Mouse (Mus musculus): ENCODE measurements at regions not wholly inside any gene's neighbourhood (a gene's known extent, or its start where the extent isn't known, plus 50 kb on each side); places are given as distances from the start of the nearest gene placed in this dataset.

DNA sequence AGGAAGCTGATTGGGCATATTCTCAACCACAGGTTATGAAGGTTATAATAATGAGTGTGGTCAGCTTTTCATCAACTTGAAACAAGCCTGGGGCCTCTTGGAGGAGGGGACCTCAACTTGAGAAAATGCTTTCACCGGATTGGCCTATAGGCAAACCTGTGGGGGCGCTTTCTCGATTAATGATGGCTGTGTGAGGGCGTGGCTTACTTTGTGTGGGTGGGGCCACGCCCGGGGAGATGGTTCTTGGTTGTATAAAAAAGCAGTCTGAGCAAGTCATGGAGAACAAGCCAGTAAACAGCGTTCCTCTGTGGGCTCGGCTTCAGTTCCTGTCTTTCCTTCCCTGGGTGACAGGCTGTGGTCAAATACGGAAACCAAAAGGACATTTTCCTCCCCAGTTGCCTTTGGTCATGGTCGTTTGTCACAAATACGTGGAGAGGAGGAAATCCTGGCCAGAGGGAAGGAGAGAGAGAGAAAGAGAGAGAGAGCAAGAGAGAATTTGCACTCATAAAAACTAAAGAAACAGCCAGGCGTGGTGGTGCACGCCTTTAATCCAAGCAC lies 163.1 kb downstream of the Ifng start:
- DNase-seq (ENCODE audit: low spot score): no peak

DNA sequence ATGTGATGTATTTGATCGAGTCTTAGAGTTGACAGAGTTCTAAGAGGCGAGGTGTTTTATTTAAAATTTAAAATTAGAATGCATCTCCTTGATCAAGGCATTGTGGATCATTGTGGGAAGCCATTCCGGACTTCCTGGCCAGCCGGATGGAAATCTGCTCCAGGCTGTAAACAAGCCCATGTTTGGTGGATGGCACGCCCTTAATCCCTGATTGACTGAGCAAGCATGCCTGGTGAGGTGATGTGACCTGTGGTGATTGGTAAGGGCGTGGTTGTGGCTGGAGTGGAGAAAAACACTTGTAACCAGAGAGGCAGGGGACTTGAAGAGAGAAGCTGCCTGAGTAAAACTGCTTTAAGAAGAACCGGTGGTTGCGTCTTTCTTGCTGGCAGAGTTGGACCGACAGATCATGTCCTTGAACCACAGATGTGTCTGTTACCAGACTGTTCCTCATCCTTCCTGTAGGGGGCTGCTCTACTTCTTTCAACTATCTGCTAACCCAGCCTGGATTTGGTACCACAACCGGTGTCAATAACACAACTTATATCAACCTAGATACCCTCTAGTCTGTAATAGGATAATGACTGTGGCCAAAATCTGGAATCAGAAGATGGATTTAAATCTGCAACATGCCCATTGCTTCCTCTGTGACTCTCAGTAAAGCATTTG lies 164.4 kb downstream of the Ifng start:
- no peak for ATAC-seq (ENCODE audit: extremely low read depth, insufficient number of reproducible peaks, low FRiP score, poor library complexity, severe bottlenecking)
- no peak for TF ChIP-seq POLR2AphosphoS5 (IDR thresholded peaks at IDR 0.05; ENCODE audit: insufficient replicate concordance, low read depth, low read length)
- no peak for TF ChIP-seq GATA1 (IDR thresholded peaks at IDR 0.05; ENCODE audit: borderline replicate concordance, low read length)
- TF ChIP-seq CTCF (IDR thresholded peaks at IDR 0.05; ENCODE audit: low read depth, low read length): no peak
- no peak for TF ChIP-seq TAL1 (conservative IDR thresholded peaks at IDR 0.05; ENCODE audit: low read depth, low read length)
- TF ChIP-seq GATA2 (IDR thresholded peaks at IDR 0.05; ENCODE audit: borderline replicate concordance, low read depth, low read length): no peak
- H3K9me3 ChIP-seq (replicated peaks): peaks cover 31% of the 10 kb centered on the region
- H3K27me3 ChIP-seq (ENCODE audit: insufficient read depth, low read length): no peaks in the 10 kb centered on the region
- no peaks in the 10 kb centered on the region for H3K4me1 ChIP-seq (ENCODE audit: insufficient read depth, low read depth, low read length)
- no peak for DNase-seq (ENCODE audit: low spot score)
- H3K4me3 ChIP-seq (ENCODE audit: low read depth, low read length): no peak overlapping the region
- H3K36me3 ChIP-seq (replicated peaks): no peaks in the 10 kb centered on the region

More for the DNA sequence above, 163.1 kb downstream of the Ifng start:
- no peak for ATAC-seq (ENCODE audit: extremely low read depth, insufficient number of reproducible peaks, low FRiP score, poor library complexity, severe bottlenecking)
- Histone ChIP-seq H3K27me3 (ENCODE audit: insufficient read depth, low read length) (no peaks in the 10 kb centered on the region), H3K9me3 (replicated peaks) (peaks cover 34% of the 10 kb centered on the region), H3K36me3 (replicated peaks) (no peaks in the 10 kb centered on the region), H3K4me3 (ENCODE audit: low read depth, low read length) (no peak overlapping the region), H3K4me1 (ENCODE audit: insufficient read depth, low read depth, low read length) (no peaks in the 10 kb centered on the region)
- TF ChIP-seq GATA1 (IDR thresholded peaks at IDR 0.05; ENCODE audit: borderline replicate concordance, low read length) (no peak), POLR2AphosphoS5 (IDR thresholded peaks at IDR 0.05; ENCODE audit: insufficient replicate concordance, low read depth, low read length) (no peak), CTCF (IDR thresholded peaks at IDR 0.05; ENCODE audit: low read depth, low read length) (no peak), TAL1 (conservative IDR thresholded peaks at IDR 0.05; ENCODE audit: low read depth, low read length) (no peak), GATA2 (IDR thresholded peaks at IDR 0.05; ENCODE audit: borderline replicate concordance, low read depth, low read length) (no peak)

DNA sequence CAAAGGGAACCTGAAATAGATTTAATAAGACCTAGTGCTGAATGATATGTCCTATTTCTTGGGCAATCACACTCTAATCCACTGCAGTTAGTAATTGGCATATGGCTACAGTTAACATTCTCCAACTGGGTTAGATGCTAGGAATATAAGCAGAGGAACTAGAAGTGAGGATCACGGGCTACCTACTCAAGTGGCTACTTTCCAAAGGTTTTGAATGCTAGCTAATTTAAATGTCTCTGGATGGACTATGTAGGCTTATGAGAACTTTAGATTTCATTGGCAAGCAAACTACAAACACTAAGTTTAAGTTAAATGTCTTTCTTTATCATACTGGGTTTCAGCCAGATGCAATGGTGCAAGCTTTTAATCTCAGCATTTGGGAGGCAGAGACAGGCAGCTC lies 166.6 kb downstream of the Ifng start:
- H3K4me1 ChIP-seq (ENCODE audit: insufficient read depth, low read depth, low read length): no peaks in the 10 kb centered on the region
- no peaks in the 10 kb centered on the region for H3K27me3 ChIP-seq (ENCODE audit: insufficient read depth, low read length)
- ATAC-seq (ENCODE audit: extremely low read depth, insufficient number of reproducible peaks, low FRiP score, poor library complexity, severe bottlenecking) (no peak), DNase-seq (ENCODE audit: low spot score) (no peak)
- H3K4me3 ChIP-seq (ENCODE audit: low read depth, low read length): no peak overlapping the region
- TF ChIP-seq CTCF (IDR thresholded peaks at IDR 0.05; ENCODE audit: low read depth, low read length) (no peak), TAL1 (conservative IDR thresholded peaks at IDR 0.05; ENCODE audit: low read depth, low read length) (no peak), POLR2AphosphoS5 (IDR thresholded peaks at IDR 0.05; ENCODE audit: insufficient replicate concordance, low read depth, low read length) (no peak), GATA1 (IDR thresholded peaks at IDR 0.05; ENCODE audit: borderline replicate concordance, low read length) (no peak), GATA2 (IDR thresholded peaks at IDR 0.05; ENCODE audit: borderline replicate concordance, low read depth, low read length) (no peak)
- H3K36me3 ChIP-seq (replicated peaks): no peaks in the 10 kb centered on the region
- peaks cover 39% of the 10 kb centered on the region for H3K9me3 ChIP-seq (replicated peaks)

DNA sequence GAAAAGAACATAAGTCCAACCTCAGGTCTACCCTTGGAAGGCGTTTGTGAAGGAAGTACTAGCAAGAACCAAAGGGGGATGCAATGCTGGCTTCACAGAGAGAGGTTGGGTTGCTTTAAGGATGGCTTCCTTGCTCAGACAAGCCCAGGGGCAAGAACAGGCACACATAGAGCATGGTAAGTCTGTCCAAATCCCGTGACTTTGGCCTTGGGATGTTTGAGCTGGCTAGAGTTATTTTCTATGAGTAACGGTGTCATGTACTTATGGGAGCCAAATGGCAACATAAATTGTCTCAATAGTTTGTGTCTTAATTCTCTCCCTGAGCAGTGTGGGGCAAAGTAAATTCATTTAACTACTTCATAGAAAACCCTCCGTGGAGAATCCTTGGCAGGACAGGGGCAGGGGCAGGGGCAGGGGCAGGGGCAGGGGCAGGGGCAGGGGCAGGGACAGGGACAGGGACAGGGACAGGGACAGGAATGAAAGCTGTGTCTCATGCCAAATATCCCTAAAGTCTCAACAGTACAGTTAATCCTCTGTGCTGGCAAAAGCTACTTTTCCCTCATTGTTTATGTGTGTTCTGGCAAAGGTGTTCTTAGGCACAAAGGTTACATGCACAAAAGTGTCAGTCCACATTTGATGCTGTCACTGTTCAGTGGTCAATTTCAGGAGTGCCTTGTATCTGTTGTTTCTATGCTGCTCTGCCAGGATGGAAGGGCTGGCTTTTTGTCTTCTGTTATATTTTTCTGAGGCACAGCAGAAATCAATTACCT lies 167.7 kb downstream of the Ifng start:
- Histone ChIP-seq H3K4me1 (ENCODE audit: insufficient read depth, low read depth, low read length) (no peaks in the 10 kb centered on the region), H3K4me3 (ENCODE audit: low read depth, low read length) (no peak overlapping the region), H3K9me3 (replicated peaks) (peaks cover 46% of the 10 kb centered on the region), H3K27me3 (ENCODE audit: insufficient read depth, low read length) (no peaks in the 10 kb centered on the region), H3K36me3 (replicated peaks) (no peaks in the 10 kb centered on the region)
- ATAC-seq (ENCODE audit: extremely low read depth, insufficient number of reproducible peaks, low FRiP score, poor library complexity, severe bottlenecking) (no peak), DNase-seq (ENCODE audit: low spot score) (no peak)
- TF ChIP-seq GATA1 (IDR thresholded peaks at IDR 0.05; ENCODE audit: borderline replicate concordance, low read length): no peak
- no peak for TF ChIP-seq TAL1 (conservative IDR thresholded peaks at IDR 0.05; ENCODE audit: low read depth, low read length)
- no peak for TF ChIP-seq GATA2 (IDR thresholded peaks at IDR 0.05; ENCODE audit: borderline replicate concordance, low read depth, low read length)
- no peak for TF ChIP-seq CTCF (IDR thresholded peaks at IDR 0.05; ENCODE audit: low read depth, low read length)
- TF ChIP-seq POLR2AphosphoS5 (IDR thresholded peaks at IDR 0.05; ENCODE audit: insufficient replicate concordance, low read depth, low read length): no peak

DNA sequence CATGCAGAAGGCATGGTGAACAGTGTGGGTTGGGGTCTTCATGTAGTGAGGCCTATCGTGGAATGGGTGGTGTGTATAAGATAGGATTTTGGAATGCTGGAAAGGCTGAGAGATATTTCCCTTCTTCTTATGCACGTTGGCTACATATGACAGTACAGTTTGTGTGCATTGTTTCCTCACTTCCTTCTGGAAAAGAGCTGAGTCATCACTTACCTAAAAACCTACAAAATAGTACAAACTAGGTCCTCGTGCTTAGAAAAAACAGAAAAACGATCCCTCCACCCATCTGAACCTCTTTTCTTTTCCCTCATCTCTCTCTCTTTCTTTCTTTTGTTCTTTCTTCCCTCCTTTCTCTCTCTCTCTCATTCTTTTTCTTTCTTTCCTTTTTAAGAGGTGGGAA lies 168.3 kb downstream of the Ifng start:
- Histone ChIP-seq H3K4me3 (ENCODE audit: low read depth, low read length) (no peak overlapping the region), H3K9me3 (replicated peaks) (peaks cover 43% of the 10 kb centered on the region), H3K4me1 (ENCODE audit: insufficient read depth, low read depth, low read length) (no peaks in the 10 kb centered on the region), H3K27me3 (ENCODE audit: insufficient read depth, low read length) (no peaks in the 10 kb centered on the region), H3K36me3 (replicated peaks) (no peaks in the 10 kb centered on the region)
- TF ChIP-seq GATA2 (IDR thresholded peaks at IDR 0.05; ENCODE audit: borderline replicate concordance, low read depth, low read length) (no peak), TAL1 (conservative IDR thresholded peaks at IDR 0.05; ENCODE audit: low read depth, low read length) (no peak), POLR2AphosphoS5 (IDR thresholded peaks at IDR 0.05; ENCODE audit: insufficient replicate concordance, low read depth, low read length) (no peak), GATA1 (IDR thresholded peaks at IDR 0.05; ENCODE audit: borderline replicate concordance, low read length) (no peak), CTCF (IDR thresholded peaks at IDR 0.05; ENCODE audit: low read depth, low read length) (no peak)
- DNase-seq (ENCODE audit: low spot score) (no peak), ATAC-seq (ENCODE audit: extremely low read depth, insufficient number of reproducible peaks, low FRiP score, poor library complexity, severe bottlenecking) (no peak)

DNA sequence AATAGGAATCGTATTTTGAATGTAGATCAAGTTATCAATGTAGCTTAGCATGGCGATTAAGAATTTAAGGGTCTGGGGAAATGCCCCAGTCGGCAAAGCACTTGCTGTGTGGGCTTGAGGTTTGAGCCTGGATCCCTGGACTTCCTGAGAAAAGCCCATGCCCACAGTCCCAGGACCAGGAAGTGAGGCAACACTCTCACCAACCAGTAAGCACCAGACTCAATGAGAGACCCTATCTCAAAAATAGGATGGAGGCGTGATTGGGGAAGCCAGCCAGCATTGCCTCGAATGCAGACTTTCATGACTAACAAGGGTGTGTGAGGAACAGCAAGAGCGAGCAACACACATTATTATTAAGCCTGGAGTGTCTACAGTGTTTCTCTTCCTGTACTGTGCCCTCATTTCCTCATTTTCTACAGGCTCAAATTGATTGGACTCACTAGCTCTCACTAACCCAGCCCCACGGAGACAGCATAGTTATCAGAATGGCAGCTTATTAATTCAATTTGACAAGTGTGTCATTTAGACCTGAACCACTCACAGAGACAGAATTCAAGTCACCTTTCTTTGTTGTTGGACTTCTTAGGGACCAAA lies 170.1 kb downstream of the Ifng start:
- TF ChIP-seq POLR2AphosphoS5 (IDR thresholded peaks at IDR 0.05; ENCODE audit: insufficient replicate concordance, low read depth, low read length) (no peak), TAL1 (conservative IDR thresholded peaks at IDR 0.05; ENCODE audit: low read depth, low read length) (no peak), GATA2 (IDR thresholded peaks at IDR 0.05; ENCODE audit: borderline replicate concordance, low read depth, low read length) (no peak), GATA1 (IDR thresholded peaks at IDR 0.05; ENCODE audit: borderline replicate concordance, low read length) (no peak), CTCF (IDR thresholded peaks at IDR 0.05; ENCODE audit: low read depth, low read length) (no peak)
- H3K36me3 ChIP-seq (replicated peaks): no peaks in the 10 kb centered on the region
- no peak for ATAC-seq (ENCODE audit: extremely low read depth, insufficient number of reproducible peaks, low FRiP score, poor library complexity, severe bottlenecking)

More for the DNA sequence above, 170.1 kb downstream of the Ifng start:
- H3K27me3 ChIP-seq (ENCODE audit: insufficient read depth, low read length): no peaks in the 10 kb centered on the region
- no peak for DNase-seq (ENCODE audit: low spot score)
- no peak overlapping the region for H3K4me3 ChIP-seq (ENCODE audit: low read depth, low read length)
- peaks cover 42% of the 10 kb centered on the region for H3K9me3 ChIP-seq (replicated peaks)
- H3K4me1 ChIP-seq (ENCODE audit: insufficient read depth, low read depth, low read length): no peaks in the 10 kb centered on the region

Data from G1E (cell line).